In genomic region chr17:24708646-24709045, GRCm38 (mm10) we compare ENCODE assay signal across 8 mouse cellular contexts. TPM values are rescaled to one million over a fixed set of nuclear protein-coding genes. Genes with fewer than 3 reads are reported as not detected.
DNase-seq lines count a peak whose midpoint lies in the region; ATAC-seq lines count a peak whose summit lies in the region.
"Had no signal": no experiment of that assay in that cellular context is flagged by ENCODE, and none has a peak within 500 bp of the region (broad histone marks: within the 10 kb centered on the region; RNA-seq: fewer than 3 reads in every experiment).

No protein-coding gene starts in this region.

- no peak overlapping the region for H3K9ac ChIP-seq in limb, embryonic 12.5 days (replicated peaks)
- no peak overlapping the region; the same call in 1 of the 2 replicates for H3K9ac ChIP-seq in embryonic facial prominence, embryonic 14.5 days (ENCODE audit: low read depth, low read length)

- ATAC-seq in limb, embryonic 12.5 days (ENCODE audit: insufficient number of reproducible peaks, insufficient read depth, low FRiP score, low TSS enrichment, low read depth), result no peak
- no peak for ATAC-seq in embryonic facial prominence, embryonic 14.5 days (ENCODE audit: low read depth)
- ATAC-seq in megakaryocyte-erythroid progenitor cell, adult 5-6 weeks (replicated peaks; ENCODE audit: low FRiP score, low TSS enrichment, poor library complexity, severe bottlenecking), result 0 out of 2 replicates have a peak, but pooled peaks have one; percentile 11

- no peak for DNase-seq in limb, embryonic 10.5 days (ENCODE audit: low spot score)
- peak; percentile 61 for DNase-seq in NIH3T3 (ENCODE audit: low read depth)
- DNase-seq in embryonic facial prominence, embryonic 14.5 days (ENCODE audit: low spot score), result peak; percentile 58
- no peak for DNase-seq in layer of hippocampus, postnatal 25 days (ENCODE audit: extremely low spot score in 1 of 2, low spot score in 1 of 2)
- DNase-seq in T-cell, adult 2 months (ENCODE audit: low spot score), result no peak
- DNase-seq: cerebellum, postnatal 10 days had no signal

- peak overlapping the region; percentile 85; the same call in 1 of the 2 replicates for H3K4me2 ChIP-seq in limb, embryonic 12.5 days
- H3K4me2 ChIP-seq in embryonic facial prominence, embryonic 14.5 days (ENCODE audit: low read depth, low read length), result 0 out of 2 replicates have a peak overlapping the region, but pooled peaks have one; percentile 71

- peaks cover 14% of the 10 kb centered on the region; the same call in 1 of the 2 replicates for H3K4me1 ChIP-seq in limb, embryonic 12.5 days (replicated peaks)
- H3K4me1 ChIP-seq in limb, embryonic 10.5 days, result peaks cover 18% of the 10 kb centered on the region
- no peaks in the 10 kb centered on the region; the same call in 1 of the 2 replicates for H3K4me1 ChIP-seq in embryonic facial prominence, embryonic 14.5 days (ENCODE audit: control insufficient read depth, insufficient read depth, low read length)

- no peaks in the 10 kb centered on the region for H3K9me3 ChIP-seq in limb, embryonic 12.5 days
- H3K9me3 ChIP-seq in limb, embryonic 10.5 days (replicated peaks), result no peaks in the 10 kb centered on the region
- H3K9me3 ChIP-seq in embryonic facial prominence, embryonic 14.5 days (ENCODE audit: control insufficient read depth, low read length), result no peaks in the 10 kb centered on the region

- WGBS in limb, embryonic 12.5 days, result 31% methylated on average over 2 of the region's 2 CpGs
- 40% methylated on average over 2 of the region's 2 CpGs for WGBS in limb, embryonic 10.5 days
- WGBS in embryonic facial prominence, embryonic 14.5 days, result 32% methylated on average over 2 of the region's 2 CpGs

- no peak overlapping the region for H3K27ac ChIP-seq in limb, embryonic 12.5 days
- no peak overlapping the region for H3K27ac ChIP-seq in limb, embryonic 10.5 days
- no peak overlapping the region for H3K27ac ChIP-seq in embryonic facial prominence, embryonic 14.5 days (replicated peaks; ENCODE audit: low read depth, low read length)

- H3K36me3 ChIP-seq in limb, embryonic 12.5 days, result peaks cover 19% of the 10 kb centered on the region
- peaks cover 25% of the 10 kb centered on the region for H3K36me3 ChIP-seq in limb, embryonic 10.5 days
- H3K36me3 ChIP-seq in embryonic facial prominence, embryonic 14.5 days (ENCODE audit: control insufficient read depth, insufficient read depth, low read length), result peaks cover 17% of the 10 kb centered on the region

- H3K27me3 ChIP-seq in limb, embryonic 12.5 days, result no peaks in the 10 kb centered on the region
- H3K27me3 ChIP-seq in limb, embryonic 10.5 days (ENCODE audit: low read depth, poor library complexity, severe bottlenecking), result no peaks in the 10 kb centered on the region
- H3K27me3 ChIP-seq in embryonic facial prominence, embryonic 14.5 days (replicated peaks; ENCODE audit: control insufficient read depth, insufficient read depth, low read length), result no peaks in the 10 kb centered on the region

- peak overlapping the region; percentile 85; the same call in 1 of the 2 replicates for H3K4me3 ChIP-seq in limb, embryonic 12.5 days (replicated peaks)
- no peak overlapping the region for H3K4me3 ChIP-seq in limb, embryonic 10.5 days
- no peak overlapping the region for H3K4me3 ChIP-seq in embryonic facial prominence, embryonic 14.5 days (ENCODE audit: low read depth, low read length)

RNA-seq across cellular contexts. Expression of gene Tbl3, which starts 1.2 kb away (rescaled TPM):
- 99.7 and 103 TPM in 2 replicates for polyA plus RNA-seq in limb, embryonic 12.5 days (2016; fragmentation: Nextera tagmentation; extraction: Ambion mirVana)
- 165 and 183 TPM in 2 replicates for polyA plus RNA-seq in limb, embryonic 10.5 days (2016; fragmentation: Nextera tagmentation; extraction: Ambion mirVana)
- 50.1 and 67.2 TPM in 2 replicates for polyA plus RNA-seq in embryonic facial prominence, embryonic 14.5 days (2014; fragmentation: Nextera tagmentation; extraction: Ambion mirVana)
- total RNA-seq in megakaryocyte-erythroid progenitor cell, adult 5-6 weeks (2014; fragmentation: Nextera tagmentation), result 58.4 and 91.1 TPM in 2 replicates
- 48.9 and 54.8 TPM in 2 replicates for total RNA-seq in megakaryocyte-erythroid progenitor cell, adult 5-6 weeks (2017)
- total RNA-seq in layer of hippocampus, postnatal 25 days (2021), result 10 to 100 TPM; 27.7 to 29.8 TPM

RNA-seq across cellular contexts. Expression of gene Rnf151, which starts 9.2 kb away (rescaled TPM):
- polyA plus RNA-seq in limb, embryonic 12.5 days (2016; fragmentation: Nextera tagmentation; extraction: Ambion mirVana), result 0.29 and 0.41 TPM in 2 replicates
- polyA plus RNA-seq in limb, embryonic 10.5 days (2016; fragmentation: Nextera tagmentation; extraction: Ambion mirVana), result 0.21 and 0.38 TPM in 2 replicates
- polyA plus RNA-seq in embryonic facial prominence, embryonic 14.5 days (2014; fragmentation: Nextera tagmentation; extraction: Ambion mirVana), result 0.17 TPM in 1 of 2 replicates, not detected in the other
- total RNA-seq in megakaryocyte-erythroid progenitor cell, adult 5-6 weeks (2014; fragmentation: Nextera tagmentation), result 0.72 TPM in 1 of 2 replicates, not detected in the other
- total RNA-seq in megakaryocyte-erythroid progenitor cell, adult 5-6 weeks (2017), result 0.27 TPM in 1 of 2 replicates, not detected in the other
- total RNA-seq in layer of hippocampus, postnatal 25 days (2021), result not detected

RNA-seq across cellular contexts. Expression of gene Rps2, which starts 9.3 kb away (rescaled TPM):
- polyA plus RNA-seq in limb, embryonic 12.5 days (2016; fragmentation: Nextera tagmentation; extraction: Ambion mirVana), result 1,161 and 1,172 TPM in 2 replicates
- 1,693 and 2,093 TPM in 2 replicates for polyA plus RNA-seq in limb, embryonic 10.5 days (2016; fragmentation: Nextera tagmentation; extraction: Ambion mirVana)
- 1,571 and 1,579 TPM in 2 replicates for polyA plus RNA-seq in embryonic facial prominence, embryonic 14.5 days (2014; fragmentation: Nextera tagmentation; extraction: Ambion mirVana)
- 6,242 and 6,563 TPM in 2 replicates for total RNA-seq in megakaryocyte-erythroid progenitor cell, adult 5-6 weeks (2014; fragmentation: Nextera tagmentation)
- 1,324 and 2,144 TPM in 2 replicates for total RNA-seq in megakaryocyte-erythroid progenitor cell, adult 5-6 weeks (2017)
- total RNA-seq in layer of hippocampus, postnatal 25 days (2021), result 100 to 1,000 TPM; 352 to 392 TPM

RNA-seq across cellular contexts. Expression of gene Noxo1, which starts 12.6 kb away (rescaled TPM):
- polyA plus RNA-seq in limb, embryonic 12.5 days (2016; fragmentation: Nextera tagmentation; extraction: Ambion mirVana), result 1.7 and 1.8 TPM in 2 replicates
- polyA plus RNA-seq in limb, embryonic 10.5 days (2016; fragmentation: Nextera tagmentation; extraction: Ambion mirVana), result 0.59 and 2.3 TPM in 2 replicates
- polyA plus RNA-seq in embryonic facial prominence, embryonic 14.5 days (2014; fragmentation: Nextera tagmentation; extraction: Ambion mirVana), result 3.7 and 5.3 TPM in 2 replicates
- total RNA-seq in megakaryocyte-erythroid progenitor cell, adult 5-6 weeks (2014; fragmentation: Nextera tagmentation), result 3.5 TPM in 1 of 2 replicates, not detected in the other
- 0.53 and 2.0 TPM in 2 replicates for total RNA-seq in megakaryocyte-erythroid progenitor cell, adult 5-6 weeks (2017)
- total RNA-seq in layer of hippocampus, postnatal 25 days (2021), result 1 to 10 TPM; 2.7 to 3.0 TPM

RNA-seq across cellular contexts. Expression of gene Gfer, which starts 12.7 kb away (rescaled TPM):
- polyA plus RNA-seq in limb, embryonic 12.5 days (2016; fragmentation: Nextera tagmentation; extraction: Ambion mirVana), result 49.7 and 53.5 TPM in 2 replicates
- 52.9 and 61.2 TPM in 2 replicates for polyA plus RNA-seq in limb, embryonic 10.5 days (2016; fragmentation: Nextera tagmentation; extraction: Ambion mirVana)
- 40.8 and 41.9 TPM in 2 replicates for polyA plus RNA-seq in embryonic facial prominence, embryonic 14.5 days (2014; fragmentation: Nextera tagmentation; extraction: Ambion mirVana)
- total RNA-seq in megakaryocyte-erythroid progenitor cell, adult 5-6 weeks (2014; fragmentation: Nextera tagmentation), result 39.2 and 44.6 TPM in 2 replicates
- 67.2 and 87.0 TPM in 2 replicates for total RNA-seq in megakaryocyte-erythroid progenitor cell, adult 5-6 weeks (2017)
- 10 to 100 TPM; 18.6 to 19.2 TPM for total RNA-seq in layer of hippocampus, postnatal 25 days (2021)

Comparison
In these comparisons a context has a peak if more than half of its experiments do, and no peak if none do; other contexts are left out.
1. DNase-seq: peak in NIH3T3 (single experiment) and embryonic facial prominence, embryonic 14.5 days (single experiment); none in limb, embryonic 10.5 days (single experiment), layer of hippocampus, postnatal 25 days (0 of 2) and T-cell, adult 2 months (single experiment).